Mouse (Mus musculus) heart, embryonic 10.5 days (tissue): ENCODE results near the gene Lrch1. TPM values are rescaled to one million over a fixed set of nuclear protein-coding genes. Genes with fewer than 3 reads are reported as not detected.

Experiments
- DNase-seq: peaks from one replicate; pipeline ENCODE4 v3.0.0-alpha.2; 2017; ENCODE audit warnings: low spot score
- H3K27ac ChIP-seq: fragments of 300-500 bp; sonication (generic); 2 replicates; pipeline ENCODE4 v1.5.1; 2016; ENCODE audit warnings: mild to moderate bottlenecking
- H3K27me3 ChIP-seq: fragments of 300-500 bp; sonication (generic); 2 replicates; pipeline ENCODE4 v1.6.1; 2016; ENCODE audit warnings: mild to moderate bottlenecking; ENCODE audit not compliant: poor library complexity, insufficient read depth, severe bottlenecking
- H3K36me3 ChIP-seq: fragments of 300-500 bp; sonication (generic); 2 replicates; pipeline ENCODE4 v1.6.1; 2016; ENCODE audit warnings: mild to moderate bottlenecking, moderate library complexity
- H3K4me1 ChIP-seq: fragments of 300-500 bp; sonication (generic); 2 replicates; pipeline ENCODE4 v1.6.1; 2016; ENCODE audit warnings: mild to moderate bottlenecking
- H3K4me3 ChIP-seq: fragments of 300-500 bp; sonication (generic); 2 replicates; pipeline ENCODE4 v1.5.1; 2016; ENCODE audit warnings: mild to moderate bottlenecking, moderate library complexity
- H3K9me3 ChIP-seq: fragments of 300-500 bp; sonication (generic); 2 replicates; pipeline ENCODE4 v1.6.1; 2016; ENCODE audit warnings: mild to moderate bottlenecking, moderate library complexity
- WGBS: fragments of 180-500 bp; shearing (Covaris S2); methylation state at CpG from one replicate; pipeline ENCODE4 v1.1.7; 2016; 5-methylcytosine and 5-hydroxymethylcytosine counted together
- polyA plus RNA-seq: library from polyadenylated mRNA; unstranded; fragments of >200 nt; fragmentation: Nextera tagmentation; extraction: Ambion mirVana; gene quantifications from 2 replicates; pipeline ENCODE4 v1.2.1, GENCODE M21; 2016

The Lrch1 gene
- polyA plus RNA-seq: 10.1 and 14.4 TPM in 2 replicates

DNA sequence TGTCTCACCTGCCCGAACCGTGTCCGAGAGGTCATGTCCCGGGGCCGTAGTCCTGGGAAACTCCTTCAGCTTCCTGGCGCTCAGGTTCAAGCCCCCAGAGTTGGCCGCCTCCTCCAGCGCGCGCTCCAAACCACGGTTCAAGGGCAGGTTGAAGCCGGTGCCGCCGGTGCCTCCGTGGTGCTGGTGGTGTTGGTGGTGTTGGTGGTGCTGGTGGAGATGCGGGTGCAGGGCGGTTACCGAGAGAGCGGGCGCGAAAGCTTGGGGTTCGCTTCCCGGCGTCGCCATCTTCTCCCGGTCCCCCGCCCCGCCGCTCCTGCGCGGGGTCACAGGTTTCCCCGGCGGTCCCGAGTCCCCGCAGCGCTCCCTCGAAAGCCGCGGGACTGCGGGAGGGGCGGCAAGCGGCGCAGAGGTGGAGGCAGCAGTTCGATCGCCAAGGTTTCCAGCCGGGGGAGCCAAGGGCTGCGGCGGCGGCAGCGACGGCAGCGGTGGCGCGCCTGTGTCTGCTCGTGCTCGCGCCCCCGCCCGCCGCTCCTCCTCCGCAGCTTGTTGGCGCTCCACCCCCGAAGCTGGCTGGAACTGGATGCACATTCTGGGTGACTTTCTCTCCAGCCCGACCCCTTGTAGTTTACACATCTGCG lies at the start of gene Lrch1:
Gene Lrch1, minus strand, starts transcription at position 501 of the 638 bp plus-strand sequence.
- under 1% methylated on average over 65 of the region's 65 CpGs for WGBS
- Histone ChIP-seq H3K9me3 (no peaks in the 10 kb centered on the region), H3K27me3 (no peaks in the 10 kb centered on the region), H3K36me3 (no peaks in the 10 kb centered on the region), H3K4me3 (peak within 1 kb of the TSS; percentile 85), H3K4me1 (peaks cover 36% of the 10 kb centered on the region), H3K27ac (peak within 1 kb of the TSS; percentile 97)
- peak; percentile 90 for DNase-seq

DNA sequence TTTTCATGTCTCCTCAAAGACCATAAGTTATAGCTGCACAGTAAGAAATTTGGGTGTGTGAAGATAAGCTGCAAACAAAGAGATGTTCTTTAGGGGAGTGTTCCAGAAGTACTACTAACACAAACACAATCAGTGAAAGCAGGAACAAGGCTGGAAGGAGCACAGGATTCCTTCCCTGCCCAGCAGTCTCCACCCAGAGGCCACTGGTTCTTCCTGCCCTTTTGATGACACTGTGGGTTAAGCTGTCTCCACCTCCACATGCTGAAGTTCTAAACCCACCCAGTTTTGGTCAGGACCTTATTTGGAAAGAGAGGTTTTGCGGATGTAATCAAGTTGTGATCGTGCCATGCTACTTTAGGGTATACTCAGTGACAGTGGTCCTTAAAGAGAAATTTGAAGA lies 49.4 kb upstream of the Lrch1 start:
- Histone ChIP-seq H3K27ac (no peak overlapping the region), H3K4me3 (no peak overlapping the region), H3K36me3 (no peaks in the 10 kb centered on the region), H3K9me3 (no peaks in the 10 kb centered on the region), H3K27me3 (no peaks in the 10 kb centered on the region), H3K4me1 (peaks cover 10% of the 10 kb centered on the region; the same call in 1 of the 2 replicates)
- 88% methylated on average over 2 of the region's 2 CpGs for WGBS
- no peak for DNase-seq

- no peaks in the 10 kb centered on the region for H3K9me3 ChIP-seq
- H3K27ac ChIP-seq: no peak overlapping the region
- H3K4me3 ChIP-seq: no peak overlapping the region
- no peaks in the 10 kb centered on the region for H3K27me3 ChIP-seq
- H3K4me1 ChIP-seq: peaks cover 10% of the 10 kb centered on the region; the same call in 1 of the 2 replicates
- no peak for DNase-seq
- H3K36me3 ChIP-seq: no peaks in the 10 kb centered on the region
- WGBS: 62% methylated on average over 3 of the region's 3 CpGs
Measured at GRCm38 (mm10) chr14:74996556-74996955, 48.9 kb upstream of the Lrch1 start.

DNA sequence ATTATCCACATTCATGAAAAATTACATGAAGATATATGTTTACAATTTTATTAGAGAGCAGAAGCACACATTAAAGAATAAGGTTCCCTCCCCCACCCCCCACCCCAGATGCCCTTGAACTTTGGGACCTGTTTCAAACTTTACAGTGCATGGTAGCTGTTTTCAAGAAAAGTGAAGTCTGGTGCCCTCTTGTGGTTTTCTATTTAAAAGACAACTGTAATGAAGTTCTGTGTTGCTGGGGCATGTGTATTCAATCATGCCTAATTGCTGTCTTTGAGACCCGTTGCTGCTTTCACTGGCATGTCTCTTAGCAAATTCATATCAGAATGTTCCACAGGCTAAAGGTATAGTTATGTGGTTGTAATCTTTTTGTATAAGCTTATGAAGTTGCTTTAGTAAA lies 42.8 kb upstream of the Lrch1 start:
- Histone ChIP-seq H3K4me3 (no peak overlapping the region), H3K27me3 (no peaks in the 10 kb centered on the region), H3K4me1 (0 out of 2 replicates have a peak, but pooled peaks cover 5% of the 10 kb centered on the region), H3K36me3 (no peaks in the 10 kb centered on the region), H3K9me3 (no peaks in the 10 kb centered on the region), H3K27ac (no peak overlapping the region)
- no peak for DNase-seq
- WGBS: 15% methylated on average over 1 of the region's 1 CpGs

GRCm38 (mm10) chr14:74989909-74990308 lies 42.2 kb upstream of the Lrch1 start:
- Histone ChIP-seq H3K27me3 (no peaks in the 10 kb centered on the region), H3K36me3 (no peaks in the 10 kb centered on the region), H3K4me1 (0 out of 2 replicates have a peak, but pooled peaks cover 5% of the 10 kb centered on the region), H3K9me3 (no peaks in the 10 kb centered on the region), H3K4me3 (no peak overlapping the region), H3K27ac (no peak overlapping the region)
- WGBS: 85% methylated on average over 4 of the region's 4 CpGs
- DNase-seq: no peak

- Histone ChIP-seq H3K4me3 (no peak overlapping the region), H3K27me3 (no peaks in the 10 kb centered on the region), H3K9me3 (no peaks in the 10 kb centered on the region), H3K27ac (peak overlapping the region; percentile 57; the same call in 1 of the 2 replicates), H3K36me3 (no peaks in the 10 kb centered on the region), H3K4me1 (0 out of 2 replicates have a peak, but pooled peaks cover 5% of the 10 kb centered on the region)
- 33% methylated on average over 4 of the region's 4 CpGs for WGBS
- DNase-seq: no peak
Measured at GRCm38 (mm10) chr14:74989322-74989721, 41.6 kb upstream of the Lrch1 start.

GRCm38 (mm10) chr14:74986527-74986926 lies 38.9 kb upstream of the Lrch1 start:
- Histone ChIP-seq H3K27me3 (no peaks in the 10 kb centered on the region), H3K4me3 (no peak overlapping the region), H3K9me3 (no peaks in the 10 kb centered on the region), H3K4me1 (0 out of 2 replicates have a peak, but pooled peaks cover 5% of the 10 kb centered on the region), H3K27ac (no peak overlapping the region), H3K36me3 (no peaks in the 10 kb centered on the region)
- DNase-seq: no peak
- 76% methylated on average over 3 of the region's 3 CpGs for WGBS

DNA sequence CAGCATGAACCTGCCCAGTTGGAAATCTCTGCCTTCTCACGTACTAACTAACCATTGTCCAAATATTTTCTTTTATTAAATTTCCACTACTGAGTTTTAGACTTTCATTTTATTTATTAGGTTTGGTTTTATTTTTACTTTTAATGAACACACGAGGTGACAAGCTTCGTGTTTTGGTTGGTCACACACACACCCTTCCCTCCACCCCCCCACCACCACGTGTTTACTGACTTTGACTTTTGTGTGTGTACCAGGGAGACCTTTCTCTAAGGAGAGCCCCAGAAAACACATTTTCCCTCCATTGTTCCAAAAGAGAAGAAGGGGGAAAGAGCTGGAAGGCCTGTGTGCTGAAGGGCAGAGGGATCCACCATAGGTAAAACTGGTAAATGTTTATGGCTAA lies 38.0 kb upstream of the Lrch1 start:
- 71% methylated on average over 4 of the region's 4 CpGs for WGBS
- H3K36me3 ChIP-seq: no peaks in the 10 kb centered on the region
- H3K4me3 ChIP-seq: no peak overlapping the region
- 0 out of 2 replicates have a peak, but pooled peaks cover 5% of the 10 kb centered on the region for H3K4me1 ChIP-seq
- H3K27ac ChIP-seq: no peak overlapping the region
- no peaks in the 10 kb centered on the region for H3K9me3 ChIP-seq
- H3K27me3 ChIP-seq: no peaks in the 10 kb centered on the region
- DNase-seq: no peak

GRCm38 (mm10) chr14:74984817-74985391 lies 37.2 kb upstream of the Lrch1 start:
- Histone ChIP-seq H3K36me3 (no peaks in the 10 kb centered on the region), H3K27me3 (no peaks in the 10 kb centered on the region), H3K4me3 (no peak overlapping the region), H3K9me3 (no peaks in the 10 kb centered on the region), H3K4me1 (0 out of 2 replicates have a peak, but pooled peaks cover 5% of the 10 kb centered on the region), H3K27ac (no peak overlapping the region)
- 64% methylated on average over 7 of the region's 7 CpGs for WGBS
- no peak for DNase-seq

DNA sequence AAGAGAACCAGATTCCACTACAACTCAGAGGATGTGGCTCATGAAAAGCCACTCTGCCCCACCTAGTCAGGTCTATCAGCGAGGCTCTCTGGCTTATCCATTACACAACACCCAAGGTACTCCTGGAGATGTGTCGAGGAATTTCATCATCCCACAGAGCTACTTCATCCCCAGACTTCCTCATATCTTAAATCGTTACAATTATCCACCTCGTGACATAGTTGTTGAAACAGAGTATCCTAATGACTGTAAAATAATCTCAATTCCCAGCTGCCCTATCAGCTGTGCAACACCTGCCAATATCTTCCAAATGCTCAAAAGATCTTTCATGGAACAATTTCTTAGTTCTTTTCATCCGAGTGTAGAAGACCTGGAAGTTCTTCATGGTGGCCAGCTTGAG lies 35.4 kb upstream of the Lrch1 start:
- no peak for DNase-seq
- no peaks in the 10 kb centered on the region for H3K4me1 ChIP-seq
- H3K27ac ChIP-seq: no peak overlapping the region
- WGBS: 69% methylated on average over 5 of the region's 5 CpGs
- H3K4me3 ChIP-seq: no peak overlapping the region
- no peaks in the 10 kb centered on the region for H3K27me3 ChIP-seq
- H3K9me3 ChIP-seq: no peaks in the 10 kb centered on the region
- no peaks in the 10 kb centered on the region for H3K36me3 ChIP-seq

GRCm38 (mm10) chr14:74981016-74981415 lies 33.3 kb upstream of the Lrch1 start:
- H3K4me1 ChIP-seq: no peaks in the 10 kb centered on the region
- H3K27me3 ChIP-seq: no peaks in the 10 kb centered on the region
- no peaks in the 10 kb centered on the region for H3K36me3 ChIP-seq
- H3K4me3 ChIP-seq: no peak overlapping the region
- H3K27ac ChIP-seq: no peak overlapping the region
- DNase-seq: no peak
- 70% methylated on average over 3 of the region's 3 CpGs for WGBS
- no peaks in the 10 kb centered on the region for H3K9me3 ChIP-seq

DNA sequence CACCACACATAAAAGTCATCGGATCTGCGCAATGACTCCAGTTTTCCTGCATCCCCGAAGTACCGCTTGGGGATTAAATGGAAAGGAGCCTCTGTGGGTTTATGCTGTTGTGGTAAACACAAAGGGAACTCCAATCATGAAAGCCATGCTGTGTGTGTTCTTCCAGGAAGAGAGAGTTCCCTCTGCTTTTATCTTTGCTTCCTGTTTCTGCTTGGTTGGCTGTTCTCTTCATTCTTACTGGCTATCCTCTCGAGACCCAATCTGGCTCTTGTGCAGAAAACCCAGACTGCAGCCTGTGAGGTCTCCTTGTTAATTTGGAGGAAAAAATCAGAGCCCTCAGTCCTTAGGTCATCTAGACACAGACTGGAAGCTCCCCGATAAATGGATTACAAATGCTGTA lies 29.3 kb upstream of the Lrch1 start:
- WGBS: 83% methylated on average over 6 of the region's 6 CpGs
- DNase-seq: no peak
- Histone ChIP-seq H3K4me3 (no peak overlapping the region), H3K27me3 (no peaks in the 10 kb centered on the region), H3K4me1 (peaks cover 21% of the 10 kb centered on the region), H3K9me3 (no peaks in the 10 kb centered on the region), H3K27ac (no peak overlapping the region), H3K36me3 (no peaks in the 10 kb centered on the region)

DNA sequence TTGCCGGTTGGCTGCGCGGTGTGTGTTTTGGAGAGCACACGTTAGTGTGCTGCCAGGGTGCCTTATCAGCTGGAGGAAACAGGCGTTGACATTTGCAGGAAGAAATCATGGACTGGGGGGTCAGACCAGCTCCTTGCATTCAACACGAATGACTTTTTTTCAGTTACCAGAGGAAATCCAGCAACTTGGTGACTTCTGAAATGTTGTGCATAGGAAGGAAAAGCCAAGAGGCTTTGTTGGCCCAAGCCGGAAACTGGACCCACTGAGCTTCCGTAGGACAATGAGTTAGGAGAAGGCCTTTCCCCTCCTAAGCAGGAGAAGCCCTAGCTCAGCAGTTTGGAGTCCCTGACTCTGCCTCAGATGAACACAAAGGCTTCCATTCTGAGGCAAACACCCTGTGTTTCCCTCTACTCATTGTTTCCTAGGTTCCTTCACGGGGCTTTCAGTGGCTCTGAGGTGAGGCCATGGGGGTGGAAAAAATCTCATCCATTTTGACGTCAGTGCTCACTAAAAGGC lies 26.5 kb upstream of the Lrch1 start:
- H3K27ac ChIP-seq: peak overlapping the region; percentile 62
- no peak for DNase-seq

More for the DNA sequence above, 26.5 kb upstream of the Lrch1 start:
- Histone ChIP-seq H3K36me3 (no peaks in the 10 kb centered on the region), H3K4me1 (peaks cover 21% of the 10 kb centered on the region), H3K9me3 (no peaks in the 10 kb centered on the region), H3K4me3 (no peak overlapping the region), H3K27me3 (no peaks in the 10 kb centered on the region)
- whole genome bisulfite sequencing: 38% methylated on average over 10 of the region's 10 CpGs
